Mouse (Mus musculus) embryonic facial prominence, embryonic 14.5 days (tissue): ENCODE data around the gene Naa80. TPM values are rescaled to one million over a fixed set of nuclear protein-coding genes. Genes with fewer than 3 reads are reported as not detected.
A peak's percentile ranks its signal among the peaks of the same experiment; 100 is the strongest.

Experiments
- ATAC-seq: fragments of 200-750 bp; cut with Nextera tagmentation; 2 replicates; pipeline ENCODE4 v1.8.0; 2017; ENCODE audit warnings: low read depth, moderate number of reproducible peaks, moderate TSS enrichment
- DNase-seq: peaks from one replicate; pipeline ENCODE4 v3.0.0-alpha.2; 2015; ENCODE audit warnings: low spot score
- H3K27ac ChIP-seq: fragments of 300-500 bp; sonication (generic); replicated peaks from 2 replicates; pipeline ENCODE4 v1.5.1; 2014; ENCODE audit warnings: low read depth, mild to moderate bottlenecking, low read length, moderate library complexity
- H3K27me3 ChIP-seq: fragments of 300-500 bp; sonication (generic); replicated peaks from 2 replicates; pipeline ENCODE4 v1.6.1; 2014; ENCODE audit warnings: low read length; ENCODE audit not compliant: control insufficient read depth, insufficient read depth
- H3K36me3 ChIP-seq: fragments of 300-500 bp; sonication (generic); 2 replicates; pipeline ENCODE4 v1.6.1; 2014; ENCODE audit warnings: low read length, mixed read lengths; ENCODE audit not compliant: control insufficient read depth, insufficient read depth
- H3K4me1 ChIP-seq: fragments of 300-500 bp; sonication (generic); 2 replicates; pipeline ENCODE4 v1.6.1; 2014; ENCODE audit warnings: antibody characterized with exemption, low read length; ENCODE audit not compliant: control insufficient read depth, insufficient read depth
- H3K4me2 ChIP-seq: fragments of 300-500 bp; sonication (generic); 2 replicates; pipeline ENCODE4 v1.6.1; 2014; ENCODE audit warnings: low read depth, mild to moderate bottlenecking, low read length, moderate library complexity, mixed read lengths
- H3K4me3 ChIP-seq: fragments of 300-500 bp; sonication (generic); 2 replicates; pipeline ENCODE4 v1.5.1; 2014; ENCODE audit warnings: low read depth, mild to moderate bottlenecking, low read length
- H3K9ac ChIP-seq: fragments of 300-500 bp; sonication (generic); 2 replicates; pipeline ENCODE4 v1.6.1; 2014; ENCODE audit warnings: low read depth, mild to moderate bottlenecking, low read length, moderate library complexity, mixed read lengths
- H3K9me3 ChIP-seq: fragments of 300-500 bp; sonication (generic); 2 replicates; pipeline ENCODE4 v1.6.1; 2016; ENCODE audit warnings: low read length; ENCODE audit not compliant: control insufficient read depth
- WGBS: fragments of 180-500 bp; shearing (Covaris S2); extraction: QIAGEN DNeasy Blood & Tissue Kit; methylation state at CpG from one replicate; pipeline ENCODE4 v1.1.7; 2014; 5-methylcytosine and 5-hydroxymethylcytosine counted together
- polyA plus RNA-seq: library from polyadenylated mRNA; unstranded; fragments of >200 nt; fragmentation: Nextera tagmentation; extraction: Ambion mirVana; gene quantifications from 2 replicates; pipeline ENCODE4 v1.2.1, GENCODE M21; 2014

Naa80 gene
- polyA plus RNA-seq, 1 experiment from 2014 or later, result 15.9 TPM

DNA sequence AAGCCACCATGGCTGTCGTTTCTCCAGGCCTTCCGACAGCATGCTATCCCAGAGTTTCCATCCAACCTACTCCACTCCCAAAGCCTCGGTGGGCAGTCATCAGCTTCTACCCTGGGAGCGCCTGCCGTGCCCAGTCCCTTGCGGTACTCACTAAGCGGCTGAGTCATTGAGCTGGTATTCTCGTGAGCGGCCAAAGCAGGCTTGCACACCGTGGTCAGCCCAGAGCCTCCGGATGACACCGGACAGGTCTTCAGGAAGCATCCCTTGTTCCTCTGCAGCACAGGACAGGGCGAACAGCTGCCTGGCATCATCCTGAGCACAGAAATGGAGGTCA is 40.8 kb downstream of the Naa80 start:
- H3K9ac ChIP-seq, result no peak overlapping the region
- ATAC-seq (0 out of 2 replicates have a peak, but pooled peaks have one; percentile 3), DNase-seq (no peak)
- H3K4me3 ChIP-seq, result no peak overlapping the region
- H3K36me3 ChIP-seq, result peaks cover 75% of the 10 kb centered on the region
- H3K27ac ChIP-seq, result no peak overlapping the region
- no peak overlapping the region for H3K4me2 ChIP-seq
- no peaks in the 10 kb centered on the region for H3K27me3 ChIP-seq
- H3K9me3 ChIP-seq, result no peaks in the 10 kb centered on the region
- H3K4me1 ChIP-seq, result no peaks in the 10 kb centered on the region
- 82% methylated on average over 13 of the region's 13 CpGs for WGBS

DNA sequence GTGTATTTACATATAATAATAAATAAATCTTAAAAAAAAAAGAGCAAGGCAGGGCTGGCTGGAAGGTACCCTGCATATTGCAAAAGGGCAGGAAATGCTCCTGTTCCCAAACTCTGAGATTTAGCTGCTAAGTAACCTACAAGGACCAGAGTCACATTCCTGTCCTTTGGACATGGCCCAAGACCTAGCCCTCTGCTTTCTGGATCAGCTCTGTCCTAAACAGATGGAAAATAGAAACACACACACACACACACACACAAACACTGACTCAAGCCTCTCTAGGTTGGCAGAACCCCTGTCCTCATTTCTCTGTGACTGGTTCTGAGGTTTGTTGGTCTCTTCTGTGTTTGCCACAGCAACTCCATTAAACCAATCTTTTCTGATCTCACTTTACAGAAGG is 42.3 kb downstream of the Naa80 start:
- Histone ChIP-seq H3K4me2 (no peak overlapping the region), H3K9me3 (no peaks in the 10 kb centered on the region), H3K4me3 (no peak overlapping the region), H3K27ac (no peak overlapping the region), H3K4me1 (no peaks in the 10 kb centered on the region), H3K9ac (no peak overlapping the region), H3K27me3 (no peaks in the 10 kb centered on the region), H3K36me3 (peaks cover 73% of the 10 kb centered on the region)
- no peak for ATAC-seq
- no peak for DNase-seq

- no peak overlapping the region for H3K4me3 ChIP-seq
- no peak overlapping the region for H3K9ac ChIP-seq
- H3K27ac ChIP-seq, result 0 out of 2 replicates have a peak overlapping the region, but pooled peaks have one; percentile 10
- no peaks in the 10 kb centered on the region for H3K27me3 ChIP-seq
- H3K36me3 ChIP-seq, result peaks cover 42% of the 10 kb centered on the region
- ATAC-seq, result no peak
- no peak overlapping the region for H3K4me2 ChIP-seq
- peaks cover 29% of the 10 kb centered on the region for H3K4me1 ChIP-seq
- no peak for DNase-seq
- no peaks in the 10 kb centered on the region for H3K9me3 ChIP-seq
- WGBS, result 72% methylated on average over 5 of the region's 5 CpGs
These were observed 45.9 kb downstream of the Naa80 start for GRCm38 (mm10) chr9:107624539-107624938.

GRCm38 (mm10) chr9:107624951-107625350 is 46.3 kb downstream of the Naa80 start:
- peak overlapping the region; percentile 10; the same call in 1 of the 2 replicates for H3K27ac ChIP-seq
- peaks cover 33% of the 10 kb centered on the region for H3K4me1 ChIP-seq
- H3K4me2 ChIP-seq, result no peak overlapping the region
- H3K9me3 ChIP-seq, result no peaks in the 10 kb centered on the region
- 81% methylated on average over 3 of the region's 3 CpGs for WGBS
- H3K9ac ChIP-seq, result no peak overlapping the region
- peaks cover 38% of the 10 kb centered on the region for H3K36me3 ChIP-seq
- no peak overlapping the region for H3K4me3 ChIP-seq
- no peak for ATAC-seq
- no peak for DNase-seq
- H3K27me3 ChIP-seq, result no peaks in the 10 kb centered on the region

- H3K4me3 ChIP-seq, result no peak overlapping the region
- 88% methylated on average over 12 of the region's 12 CpGs for WGBS
- H3K27ac ChIP-seq, result peak overlapping the region; percentile 87; the same call in 1 of the 2 replicates
- no peak overlapping the region for H3K9ac ChIP-seq
- no peaks in the 10 kb centered on the region for H3K27me3 ChIP-seq
- peaks cover 39% of the 10 kb centered on the region for H3K4me1 ChIP-seq
- ATAC-seq, result no peak
- H3K36me3 ChIP-seq, result peaks cover 32% of the 10 kb centered on the region; the same call in 1 of the 2 replicates
- H3K4me2 ChIP-seq, result no peak overlapping the region
- no peak for DNase-seq
- no peaks in the 10 kb centered on the region for H3K9me3 ChIP-seq
These were observed 46.9 kb downstream of the Naa80 start for GRCm38 (mm10) chr9:107625351-107626128.

DNA sequence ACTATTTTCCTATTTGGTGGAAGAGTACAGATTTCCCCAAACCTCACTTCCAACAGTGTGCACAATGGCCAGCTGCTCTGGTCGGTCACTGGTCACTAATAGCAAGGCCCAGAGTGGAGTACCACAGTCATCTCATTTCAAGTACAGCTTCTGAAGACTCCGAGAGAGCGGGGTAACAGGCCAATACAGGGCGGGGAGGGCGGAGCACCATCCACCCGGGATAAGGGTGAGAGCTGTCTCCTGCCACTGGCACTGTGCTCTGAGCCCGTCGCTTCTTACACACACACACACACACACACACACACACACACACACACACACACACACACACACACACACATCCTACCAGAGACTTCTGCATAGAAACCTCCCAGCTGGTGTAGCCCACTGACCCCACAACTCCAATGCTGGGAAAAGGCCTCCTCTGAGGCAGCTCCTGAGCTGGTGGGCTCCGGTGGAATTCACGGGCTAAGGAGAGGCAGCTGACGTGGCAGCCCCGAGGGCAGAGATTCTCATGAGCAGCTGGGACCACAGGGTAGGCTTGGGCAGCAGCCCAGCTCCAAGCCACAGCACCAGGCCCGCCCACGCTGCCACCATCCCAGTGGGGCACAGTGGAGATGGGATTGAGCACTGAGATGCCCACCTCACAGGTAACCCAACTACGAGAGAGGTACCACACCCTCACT is 47.6 kb downstream of the Naa80 start:
- WGBS, result 45% methylated on average over 9 of the region's 15 CpGs
- H3K9me3 ChIP-seq, result no peaks in the 10 kb centered on the region
- peak overlapping the region; percentile 43 for H3K4me2 ChIP-seq
- peaks cover 45% of the 10 kb centered on the region for H3K4me1 ChIP-seq
- DNase-seq (peak; percentile 85), ATAC-seq (peak; percentile 48)
- H3K36me3 ChIP-seq, result peaks cover 35% of the 10 kb centered on the region; the same call in 1 of the 2 replicates
- peak overlapping the region; percentile 87 for H3K27ac ChIP-seq
- peak overlapping the region; percentile 11; the same call in 1 of the 2 replicates for H3K4me3 ChIP-seq
- peak overlapping the region; percentile 38; the same call in 1 of the 2 replicates for H3K9ac ChIP-seq
- H3K27me3 ChIP-seq, result no peaks in the 10 kb centered on the region

DNA sequence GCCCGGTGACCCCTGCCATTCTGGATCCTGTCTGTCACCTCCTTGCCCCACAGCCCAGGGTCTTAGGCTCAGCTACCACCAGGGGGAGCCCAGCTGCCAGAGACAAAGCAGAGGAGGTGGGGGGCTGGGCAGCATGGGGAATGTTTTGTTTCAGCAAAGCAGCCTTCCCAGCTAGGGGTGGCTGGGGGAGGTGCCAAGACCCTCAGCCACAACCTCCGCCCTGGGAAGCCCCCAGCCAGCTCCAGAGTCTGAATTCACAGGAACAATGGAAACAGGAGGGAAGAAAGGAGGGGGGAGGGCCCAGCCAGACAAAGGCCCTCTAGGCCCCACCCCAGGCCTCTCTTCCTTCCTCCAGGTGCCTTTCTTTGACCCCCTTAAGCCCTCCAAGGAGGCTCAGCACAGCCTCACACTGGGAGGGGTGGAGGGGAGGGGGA is 48.2 kb downstream of the Naa80 start:
- Histone ChIP-seq H3K36me3 (peaks cover 35% of the 10 kb centered on the region; the same call in 1 of the 2 replicates), H3K4me2 (peak overlapping the region; percentile 43), H3K4me1 (peaks cover 48% of the 10 kb centered on the region), H3K27ac (peak overlapping the region; percentile 87), H3K27me3 (no peaks in the 10 kb centered on the region), H3K4me3 (peak overlapping the region; percentile 11; the same call in 1 of the 2 replicates), H3K9ac (peak overlapping the region; percentile 40), H3K9me3 (no peaks in the 10 kb centered on the region)
- peak; percentile 96 for DNase-seq
- 0% methylated on average over 1 of the region's 2 CpGs for WGBS
- ATAC-seq, result peak; percentile 80

DNA sequence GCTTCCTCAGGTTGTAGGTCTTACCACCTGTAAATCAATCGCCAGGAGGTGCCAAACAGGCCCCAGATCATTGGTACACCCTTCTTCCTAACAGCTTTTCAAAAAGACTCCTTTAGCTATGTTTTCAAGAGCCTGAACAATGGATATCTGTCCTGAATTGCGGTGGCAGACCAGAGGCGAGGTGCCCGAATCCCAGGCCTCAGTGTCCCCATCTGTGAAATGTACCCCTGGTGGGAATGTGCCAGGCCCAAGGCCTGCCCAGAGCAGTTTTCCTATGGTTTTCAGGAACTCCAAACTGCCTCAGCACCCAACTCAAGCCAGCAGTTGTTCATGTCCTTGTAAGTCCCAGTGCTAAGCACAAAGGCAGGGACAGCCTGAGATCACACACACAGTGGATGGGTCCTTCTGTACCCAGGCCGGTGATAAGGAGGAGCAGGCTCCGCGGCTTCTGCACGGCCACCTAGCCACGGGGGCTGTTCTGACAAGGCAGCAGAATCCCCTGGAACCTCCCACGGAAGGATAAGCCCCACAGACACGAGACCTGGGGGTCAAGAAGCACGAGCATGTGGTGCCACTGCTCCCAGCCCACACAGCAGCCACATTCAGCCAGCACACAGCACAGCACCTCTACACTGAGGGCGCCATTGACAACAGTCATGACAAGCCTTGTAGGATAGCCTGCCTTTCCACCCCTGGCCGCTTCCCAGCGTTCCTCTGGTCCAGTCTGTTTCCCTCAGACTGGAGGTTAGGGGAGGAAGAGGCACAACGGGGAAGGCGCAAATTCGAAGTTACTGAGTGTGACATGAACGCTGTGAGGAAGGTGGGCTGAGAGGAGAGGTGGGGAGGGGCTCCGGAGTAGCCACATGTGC is 48.9 kb downstream of the Naa80 start:
- Histone ChIP-seq H3K27ac (peak overlapping the region; percentile 87), H3K4me2 (peak overlapping the region; percentile 43), H3K9me3 (no peaks in the 10 kb centered on the region), H3K27me3 (no peaks in the 10 kb centered on the region), H3K4me1 (peaks cover 56% of the 10 kb centered on the region), H3K36me3 (peaks cover 28% of the 10 kb centered on the region; the same call in 1 of the 2 replicates), H3K4me3 (no peak overlapping the region), H3K9ac (peak overlapping the region; percentile 40)
- no peak for DNase-seq
- no peak for ATAC-seq
- 35% methylated on average over 20 of the region's 20 CpGs for WGBS
